8 mouse cellular contexts compared by ENCODE assay signal in the genomic region with DNA sequence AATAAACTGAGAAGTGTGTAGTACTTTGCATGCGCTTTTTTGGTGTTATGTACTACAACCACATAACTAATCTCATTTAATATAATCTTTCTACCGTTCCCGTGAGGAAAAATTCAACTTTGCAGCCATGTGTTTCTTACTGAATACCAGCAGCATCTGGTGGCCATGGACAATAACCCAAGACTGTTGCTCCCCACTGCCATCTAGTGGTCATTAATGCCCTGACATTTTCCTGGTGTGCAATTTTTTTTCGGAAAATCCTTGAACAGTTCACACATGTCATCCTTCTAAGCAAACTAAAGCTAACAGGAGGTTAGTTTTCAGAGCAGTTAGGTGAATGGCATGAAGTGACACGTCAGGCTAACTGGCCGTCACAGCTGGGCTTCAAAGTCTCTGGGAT.
DNase-seq lines count a peak whose midpoint lies in the region; ATAC-seq lines count a peak whose summit lies in the region.

No protein-coding gene starts in this region.

- no peaks in the 10 kb centered on the region for H3K36me3 ChIP-seq in forebrain, embryonic 13.5 days (ENCODE audit: poor library complexity, severe bottlenecking)

- no peaks in the 10 kb centered on the region for H3K9me3 ChIP-seq in forebrain, embryonic 13.5 days (replicated peaks)

- no peak overlapping the region for H3K9ac ChIP-seq in forebrain, embryonic 13.5 days

- no peaks in the 10 kb centered on the region for H3K27me3 ChIP-seq in forebrain, embryonic 13.5 days

- WGBS in forebrain, embryonic 13.5 days = 55% methylated on average over 6 of the region's 6 CpGs

- intact Hi-C loops in left cerebral cortex, postnatal 4 days (cut with DNase I) = no loop called here

- DNase-seq in cerebellum, adult 8-10 months = peak; percentile 3
- no peak for DNase-seq in cerebellum, adult 11-12 months
- DNase-seq in left cerebral cortex, postnatal 4 days = peak; percentile 20
- no peak for DNase-seq in left cerebral cortex, adult 9 months (ENCODE audit: low spot score in 2 of 2)
- DNase-seq in NIH3T3 (ENCODE audit: low read depth) = peak; percentile 81
- DNase-seq in retina, postnatal 1 day = peak; percentile 67
- no peak for DNase-seq in cerebellum, adult 9-10 months

- H3K4me2 ChIP-seq in forebrain, embryonic 13.5 days = no peak overlapping the region

- H3K4me3 ChIP-seq in forebrain, embryonic 13.5 days = no peak overlapping the region

- 0 out of 2 replicates have a peak, but pooled peaks have one; percentile 10 for ATAC-seq in forebrain, embryonic 13.5 days

- no peaks in the 10 kb centered on the region for H3K4me1 ChIP-seq in forebrain, embryonic 13.5 days

- H3K27ac ChIP-seq in forebrain, embryonic 13.5 days = no peak overlapping the region

Comparison
In these comparisons a context has a peak if more than half of its experiments do, and no peak if none do; other contexts are left out.
1. DNase-seq: peak in cerebellum, adult 8-10 months (single experiment), left cerebral cortex, postnatal 4 days (single experiment), NIH3T3 (single experiment) and retina, postnatal 1 day (single experiment); none in cerebellum, adult 11-12 months (single experiment), left cerebral cortex, adult 9 months (0 of 2) and cerebellum, adult 9-10 months (single experiment).